Mouse (Mus musculus) C2C12 (cell line): ENCODE measurements around the gene Sgk2.

Experiments
- CTCF ChIP-seq: IDR thresholded peaks from one replicate; pipeline ENCODE4 v1.5.1; 2011; ENCODE audit not compliant: control insufficient read depth, insufficient read depth, insufficient read length
- MAX ChIP-seq: IDR thresholded peaks from one replicate; pipeline ENCODE4 v1.6.1; 2011; ENCODE audit warnings: mild to moderate bottlenecking, control low read depth

DNA sequence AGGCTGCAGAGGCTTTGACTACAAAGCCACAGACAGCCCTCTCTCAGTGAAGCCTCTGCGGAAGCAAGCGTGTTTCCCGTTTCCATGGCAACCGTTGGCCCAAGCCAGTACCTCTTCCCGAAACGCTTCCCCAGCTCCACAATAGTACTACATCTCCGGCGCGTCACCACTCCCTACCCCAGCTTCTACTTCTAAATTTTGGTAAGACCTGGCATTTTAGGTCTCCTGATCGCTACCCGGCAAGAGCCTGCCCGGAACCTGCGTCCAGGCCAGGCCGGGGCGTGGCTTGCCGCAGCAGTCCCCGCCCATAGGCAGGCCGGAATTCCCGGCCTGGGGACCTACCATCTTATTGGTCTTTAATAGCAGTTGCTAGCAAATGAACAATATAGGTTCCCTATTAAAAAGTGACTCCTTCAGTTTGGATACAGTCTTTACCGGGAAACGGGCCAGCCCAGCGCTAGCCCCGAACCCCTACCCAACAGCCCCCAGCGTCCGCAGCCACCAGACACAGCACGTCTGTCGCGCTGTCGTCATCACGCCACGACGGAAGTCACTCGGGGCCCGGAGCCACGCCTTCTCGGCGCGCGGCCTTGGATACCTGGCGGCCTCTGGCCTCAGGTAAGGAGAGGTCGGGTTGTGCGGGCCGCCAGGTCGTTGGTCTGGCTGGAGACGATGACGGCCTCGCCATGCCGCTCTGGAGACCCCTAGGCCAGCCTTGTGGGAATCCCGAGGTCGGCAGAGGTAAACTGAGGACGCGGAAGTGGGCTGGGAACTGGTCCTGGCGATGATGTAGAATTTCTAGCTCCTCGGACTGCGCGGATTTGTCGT is 30.0 kb downstream of the Sgk2 start, which contains the start of gene Ift52:
- TF ChIP-seq MAX (peak; percentile 17), CTCF (no peak)
